Mouse (Mus musculus): ENCODE measurements around the gene Ppef2. TPM values are rescaled to one million over a fixed set of nuclear protein-coding genes. Genes with fewer than 3 reads are reported as not detected.

The Ppef2 gene
- 0.45 TPM in 1 of 2 replicates, not detected in the other for polyA plus RNA-seq (2016; fragmentation: Nextera tagmentation; extraction: Ambion mirVana)

DNA sequence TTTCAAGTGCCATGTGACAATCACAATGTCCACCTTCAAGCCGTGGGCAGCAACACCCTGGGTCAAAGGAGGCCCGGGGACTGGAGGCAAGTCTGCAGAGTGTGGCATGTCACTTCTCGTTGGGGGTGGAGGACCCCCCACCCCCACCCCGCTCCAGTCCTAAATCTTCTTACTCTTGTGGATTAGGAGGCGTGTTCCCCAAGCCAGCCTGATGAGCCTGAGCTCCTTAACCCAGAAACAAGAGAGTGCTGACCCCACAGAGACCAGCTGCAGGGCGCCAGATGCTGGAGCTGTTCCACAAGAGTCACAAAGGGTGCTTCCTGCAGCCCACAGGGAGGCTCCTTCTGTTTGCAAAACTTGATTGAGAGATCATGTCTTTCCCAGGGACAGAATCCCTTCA is at the start of gene Ppef2:
Gene Ppef2 (minus strand): TSS at position 61 of the 400 bp plus-strand sequence.
- no peaks in the 10 kb centered on the region for H3K36me3 ChIP-seq (replicated peaks)
- DNase-seq (ENCODE audit: low spot score), result peak; percentile 29
- peaks cover 50% of the 10 kb centered on the region for H3K27me3 ChIP-seq (replicated peaks; ENCODE audit: low read depth, poor library complexity, severe bottlenecking)
- H3K4me1 ChIP-seq, result peaks cover 27% of the 10 kb centered on the region
- H3K4me3 ChIP-seq, result no peak within 1 kb of the TSS
- 8% methylated on average over 6 of the region's 6 CpGs for WGBS
- H3K27ac ChIP-seq (replicated peaks), result peak within 1 kb of the TSS; percentile 24
- H3K9me3 ChIP-seq, result no peaks in the 10 kb centered on the region

DNA sequence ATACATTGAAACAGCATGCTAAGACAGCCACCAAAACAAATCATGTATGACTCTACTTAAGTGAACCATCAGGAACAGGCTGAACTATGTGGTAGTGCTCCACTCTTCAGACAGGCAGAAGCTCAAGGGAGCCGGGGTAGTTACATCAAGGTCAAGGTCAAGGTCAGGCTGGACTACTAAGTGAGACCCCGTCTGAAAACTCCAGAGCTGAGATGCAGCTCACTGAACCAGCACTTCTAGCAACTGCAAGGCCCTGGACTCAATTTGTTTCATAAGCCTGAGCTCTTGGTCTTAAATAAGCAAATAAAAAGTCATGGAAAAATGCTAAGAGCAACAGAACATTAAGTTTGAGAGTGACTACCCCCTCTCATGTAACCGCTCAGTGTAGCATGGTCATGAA is 48.2 kb upstream of the Ppef2 start:
- Histone ChIP-seq H3K27ac (replicated peaks) (no peak overlapping the region), H3K4me3 (no peak overlapping the region), H3K9me3 (no peaks in the 10 kb centered on the region), H3K36me3 (replicated peaks) (peaks cover 86% of the 10 kb centered on the region), H3K4me1 (peaks cover 12% of the 10 kb centered on the region), H3K27me3 (replicated peaks; ENCODE audit: low read depth, poor library complexity, severe bottlenecking) (no peaks in the 10 kb centered on the region)
- WGBS, result 88% methylated on average over 3 of the region's 3 CpGs
- DNase-seq (ENCODE audit: low spot score), result no peak

DNA sequence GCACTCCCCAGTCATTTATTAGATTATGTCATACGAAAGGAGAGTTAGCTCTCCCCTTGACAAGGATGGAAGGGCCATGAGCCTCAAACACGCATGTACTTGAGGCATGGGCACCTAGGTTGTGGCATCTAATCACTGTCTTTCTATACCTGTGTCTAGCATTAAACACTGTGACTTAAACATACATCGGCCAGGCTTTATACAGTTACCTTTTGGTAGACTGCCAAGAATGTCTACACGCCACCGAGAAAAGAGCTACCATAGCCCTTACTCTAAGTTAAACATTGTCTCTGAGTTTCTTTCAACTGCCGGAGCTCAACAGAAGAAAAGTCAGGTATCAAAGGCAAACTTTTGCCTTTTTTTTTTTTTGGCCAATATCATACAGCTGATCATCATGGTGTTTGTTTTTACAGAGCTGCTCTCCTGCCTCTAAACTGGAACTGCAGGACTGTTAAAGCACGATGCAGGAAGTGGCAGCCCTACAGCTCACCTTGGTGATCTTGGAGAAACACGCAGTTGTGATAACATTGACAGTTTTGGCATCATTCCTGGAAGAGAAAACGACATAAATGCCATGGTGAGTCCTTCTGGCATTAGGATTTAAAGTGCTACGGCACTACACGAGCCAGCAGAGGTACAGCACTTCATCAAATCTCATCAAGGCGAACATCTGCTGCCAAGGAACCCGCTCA is 46.2 kb upstream of the Ppef2 start:
- H3K27me3 ChIP-seq (replicated peaks; ENCODE audit: low read depth, poor library complexity, severe bottlenecking), result no peaks in the 10 kb centered on the region
- WGBS, result 92% methylated on average over 13 of the region's 13 CpGs
- H3K36me3 ChIP-seq (replicated peaks), result peaks cover 98% of the 10 kb centered on the region
- no peaks in the 10 kb centered on the region for H3K9me3 ChIP-seq
- no peak overlapping the region for H3K27ac ChIP-seq (replicated peaks)
- no peaks in the 10 kb centered on the region for H3K4me1 ChIP-seq
- no peak for DNase-seq (ENCODE audit: low spot score)
- no peak overlapping the region for H3K4me3 ChIP-seq

DNA sequence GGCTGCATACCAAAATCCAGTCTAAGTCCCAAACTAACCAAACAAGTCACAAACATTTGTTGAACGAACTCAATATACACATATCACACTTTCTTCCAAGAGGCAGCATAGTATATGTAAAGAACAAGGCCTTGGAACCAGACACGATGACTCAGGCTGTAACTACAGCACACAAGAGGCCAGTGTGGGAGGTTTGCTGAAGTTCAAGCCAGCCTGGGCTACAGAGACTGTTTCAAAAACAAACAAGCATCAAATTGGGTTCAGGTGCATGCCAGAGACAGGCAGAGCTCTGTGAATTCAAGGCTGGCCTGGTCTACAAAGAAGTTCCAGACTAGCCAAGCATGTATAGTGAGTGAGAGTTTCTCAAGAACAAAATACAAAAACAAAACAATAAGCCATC is 38.4 kb upstream of the Ppef2 start:
- H3K4me3 ChIP-seq, result no peak overlapping the region
- no peaks in the 10 kb centered on the region for H3K27me3 ChIP-seq (replicated peaks; ENCODE audit: low read depth, poor library complexity, severe bottlenecking)
- WGBS, result 90% methylated on average over 2 of the region's 2 CpGs
- H3K4me1 ChIP-seq, result no peaks in the 10 kb centered on the region
- peaks cover 98% of the 10 kb centered on the region for H3K36me3 ChIP-seq (replicated peaks)
- no peak for DNase-seq (ENCODE audit: low spot score)
- no peaks in the 10 kb centered on the region for H3K9me3 ChIP-seq
- no peak overlapping the region for H3K27ac ChIP-seq (replicated peaks)

DNA sequence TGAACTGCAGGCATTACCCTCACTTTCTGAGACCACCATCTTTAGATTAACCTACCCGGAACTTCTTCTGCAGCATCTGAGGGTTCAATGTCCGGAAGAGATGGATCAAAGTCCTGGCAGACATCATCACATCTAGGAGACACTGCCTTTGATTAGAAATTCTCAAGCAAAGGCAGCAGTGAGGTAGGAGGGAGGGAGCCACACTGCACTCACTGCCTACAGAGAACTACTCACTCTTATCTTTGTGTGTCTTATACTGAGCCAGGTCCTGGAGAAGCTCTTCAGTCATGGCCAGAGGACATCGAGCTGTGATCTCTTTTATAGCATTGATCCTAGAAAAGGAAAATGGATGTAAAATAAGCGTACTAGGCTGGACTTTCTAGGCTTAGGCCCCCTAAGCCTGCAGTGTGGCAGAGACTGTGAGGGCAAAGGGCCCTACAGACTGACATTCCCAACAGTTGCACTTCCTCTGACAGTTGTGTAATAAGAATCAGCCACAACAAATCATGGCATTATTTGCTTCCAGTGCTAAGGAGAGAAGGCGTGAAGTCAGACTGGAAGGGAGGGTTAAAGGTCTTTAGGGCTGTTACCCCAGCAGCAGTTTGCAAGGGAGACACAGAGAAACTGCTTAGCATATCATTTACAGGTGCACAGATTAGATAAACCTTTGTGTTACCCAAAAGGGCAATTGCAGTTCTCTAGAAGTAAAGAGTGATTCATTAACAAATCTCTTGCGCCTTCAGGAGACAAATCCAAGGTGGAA is 35.8 kb upstream of the Ppef2 start:
- no peak overlapping the region for H3K27ac ChIP-seq (replicated peaks)
- peaks cover 99% of the 10 kb centered on the region for H3K36me3 ChIP-seq (replicated peaks)
- H3K27me3 ChIP-seq (replicated peaks; ENCODE audit: low read depth, poor library complexity, severe bottlenecking), result no peaks in the 10 kb centered on the region
- no peak for DNase-seq (ENCODE audit: low spot score)
- H3K4me1 ChIP-seq, result no peaks in the 10 kb centered on the region
- H3K4me3 ChIP-seq, result no peak overlapping the region
- 93% methylated on average over 6 of the region's 6 CpGs for WGBS
- H3K9me3 ChIP-seq, result no peaks in the 10 kb centered on the region

DNA sequence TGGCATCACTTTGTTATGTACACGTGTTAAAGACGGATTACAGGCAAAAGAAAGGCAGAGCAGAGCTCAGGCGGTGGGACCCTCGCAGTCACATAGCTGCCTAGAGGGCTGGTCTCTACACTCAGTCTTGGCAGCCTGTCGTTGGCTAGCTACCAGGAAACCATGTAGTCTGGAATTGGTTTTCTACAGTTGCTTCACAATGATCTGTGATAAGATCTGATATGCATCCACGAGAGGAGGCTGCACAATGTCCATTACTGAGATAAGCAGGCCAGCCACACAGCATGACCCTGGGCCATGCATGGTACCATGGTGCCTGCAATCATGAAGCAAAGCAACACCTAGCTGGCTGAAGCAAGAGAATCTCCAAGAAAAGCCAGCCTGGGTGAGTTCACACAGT is 31.8 kb upstream of the Ppef2 start:
- DNase-seq (ENCODE audit: low spot score), result no peak
- 86% methylated on average over 6 of the region's 6 CpGs for WGBS
- H3K36me3 ChIP-seq (replicated peaks), result peaks cover 78% of the 10 kb centered on the region

DNA sequence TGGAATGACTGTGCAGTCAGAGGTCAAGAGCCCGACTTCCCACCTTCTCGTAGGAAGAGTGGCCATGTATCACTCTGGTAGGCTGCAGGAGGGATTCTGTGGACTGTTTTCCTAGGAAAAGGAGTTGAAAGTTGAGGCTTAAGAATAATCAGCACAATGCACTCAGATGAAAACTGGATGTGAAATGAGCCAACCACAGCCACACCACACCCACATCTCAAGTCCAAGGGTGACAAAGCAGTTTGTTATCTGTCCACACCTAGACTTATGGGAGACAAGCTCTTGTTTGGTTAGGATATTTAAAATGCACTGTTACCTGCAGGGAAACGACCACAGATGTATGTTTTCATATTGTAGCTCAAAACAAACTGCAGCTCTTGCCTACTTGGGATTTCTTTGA is 27.0 kb upstream of the Ppef2 start:
- WGBS, result 75% methylated on average over 3 of the region's 3 CpGs
- H3K27ac ChIP-seq (replicated peaks), result no peak overlapping the region

More for the DNA sequence above, 31.8 kb upstream of the Ppef2 start:
- Histone ChIP-seq H3K9me3 (no peaks in the 10 kb centered on the region), H3K4me3 (no peak overlapping the region), H3K27ac (replicated peaks) (no peak overlapping the region), H3K4me1 (no peaks in the 10 kb centered on the region), H3K27me3 (replicated peaks; ENCODE audit: low read depth, poor library complexity, severe bottlenecking) (no peaks in the 10 kb centered on the region)

DNA sequence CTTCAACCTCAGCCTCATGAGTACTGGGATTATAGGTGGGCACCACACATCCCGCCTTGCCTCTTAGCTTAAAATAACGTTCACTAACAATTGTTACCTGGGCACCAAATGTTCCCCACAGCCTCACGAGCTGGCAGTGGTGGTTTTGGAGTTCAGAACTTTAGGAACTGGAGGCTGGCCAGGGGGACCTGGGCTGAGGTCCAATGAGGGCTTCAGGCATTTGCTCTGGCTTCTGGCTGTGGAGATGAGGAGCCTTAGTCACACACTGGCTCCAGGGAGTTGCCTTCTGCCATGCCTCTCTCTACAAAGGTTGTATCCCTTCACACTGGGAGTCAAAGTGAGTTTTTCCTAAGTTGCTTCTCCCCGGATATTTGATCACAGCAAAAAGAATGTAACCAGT is 26.5 kb upstream of the Ppef2 start:
- Histone ChIP-seq H3K4me1 (peaks cover 13% of the 10 kb centered on the region), H3K36me3 (replicated peaks) (peaks cover 26% of the 10 kb centered on the region), H3K4me3 (no peak overlapping the region), H3K9me3 (no peaks in the 10 kb centered on the region), H3K27me3 (replicated peaks; ENCODE audit: low read depth, poor library complexity, severe bottlenecking) (peaks cover under 1% of the 10 kb centered on the region; the same call in 1 of the 2 replicates), H3K27ac (replicated peaks) (no peak overlapping the region)
- DNase-seq (ENCODE audit: low spot score), result no peak
- WGBS, result 84% methylated on average over 4 of the region's 4 CpGs

More for the DNA sequence above, 27.0 kb upstream of the Ppef2 start:
- no peak overlapping the region for H3K4me3 ChIP-seq
- H3K27me3 ChIP-seq (replicated peaks; ENCODE audit: low read depth, poor library complexity, severe bottlenecking), result no peaks in the 10 kb centered on the region
- H3K4me1 ChIP-seq, result peaks cover 8% of the 10 kb centered on the region
- no peaks in the 10 kb centered on the region for H3K9me3 ChIP-seq
- peaks cover 31% of the 10 kb centered on the region for H3K36me3 ChIP-seq (replicated peaks)
- no peak for DNase-seq (ENCODE audit: low spot score)

DNA sequence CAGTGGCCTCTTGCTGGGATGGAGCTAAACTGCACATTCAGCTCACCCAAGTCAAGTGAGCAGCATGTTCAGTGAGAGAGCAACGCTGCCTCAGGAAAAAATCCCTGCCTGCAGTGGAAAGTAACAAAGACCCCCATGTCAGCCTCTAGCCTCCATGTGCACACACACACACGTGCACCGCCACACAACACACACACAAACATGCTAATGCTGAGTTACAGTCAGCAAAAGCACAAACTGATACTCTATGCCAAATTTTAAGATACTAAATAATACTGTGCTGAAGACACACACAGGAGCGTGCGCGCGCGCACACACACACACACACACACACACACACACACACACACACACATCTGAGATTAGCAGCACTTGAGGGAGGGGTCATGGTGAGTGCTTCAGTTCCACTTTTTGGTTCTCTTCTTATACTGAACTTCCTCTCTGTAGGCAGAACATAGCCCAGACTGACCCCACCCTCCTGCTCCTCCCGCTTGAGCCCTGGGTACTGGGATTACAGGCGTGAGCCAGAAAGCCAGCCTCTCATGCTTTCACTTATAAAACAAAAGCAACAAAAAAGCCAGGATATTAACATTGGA is 23.0 kb upstream of the Ppef2 start:
- DNase-seq (ENCODE audit: low spot score), result no peak
- 86% methylated on average over 10 of the region's 10 CpGs for WGBS
- Histone ChIP-seq H3K4me1 (peaks cover 14% of the 10 kb centered on the region), H3K27me3 (replicated peaks; ENCODE audit: low read depth, poor library complexity, severe bottlenecking) (peaks cover 28% of the 10 kb centered on the region), H3K36me3 (replicated peaks) (no peaks in the 10 kb centered on the region), H3K4me3 (no peak overlapping the region), H3K9me3 (no peaks in the 10 kb centered on the region), H3K27ac (replicated peaks) (no peak overlapping the region)

DNA sequence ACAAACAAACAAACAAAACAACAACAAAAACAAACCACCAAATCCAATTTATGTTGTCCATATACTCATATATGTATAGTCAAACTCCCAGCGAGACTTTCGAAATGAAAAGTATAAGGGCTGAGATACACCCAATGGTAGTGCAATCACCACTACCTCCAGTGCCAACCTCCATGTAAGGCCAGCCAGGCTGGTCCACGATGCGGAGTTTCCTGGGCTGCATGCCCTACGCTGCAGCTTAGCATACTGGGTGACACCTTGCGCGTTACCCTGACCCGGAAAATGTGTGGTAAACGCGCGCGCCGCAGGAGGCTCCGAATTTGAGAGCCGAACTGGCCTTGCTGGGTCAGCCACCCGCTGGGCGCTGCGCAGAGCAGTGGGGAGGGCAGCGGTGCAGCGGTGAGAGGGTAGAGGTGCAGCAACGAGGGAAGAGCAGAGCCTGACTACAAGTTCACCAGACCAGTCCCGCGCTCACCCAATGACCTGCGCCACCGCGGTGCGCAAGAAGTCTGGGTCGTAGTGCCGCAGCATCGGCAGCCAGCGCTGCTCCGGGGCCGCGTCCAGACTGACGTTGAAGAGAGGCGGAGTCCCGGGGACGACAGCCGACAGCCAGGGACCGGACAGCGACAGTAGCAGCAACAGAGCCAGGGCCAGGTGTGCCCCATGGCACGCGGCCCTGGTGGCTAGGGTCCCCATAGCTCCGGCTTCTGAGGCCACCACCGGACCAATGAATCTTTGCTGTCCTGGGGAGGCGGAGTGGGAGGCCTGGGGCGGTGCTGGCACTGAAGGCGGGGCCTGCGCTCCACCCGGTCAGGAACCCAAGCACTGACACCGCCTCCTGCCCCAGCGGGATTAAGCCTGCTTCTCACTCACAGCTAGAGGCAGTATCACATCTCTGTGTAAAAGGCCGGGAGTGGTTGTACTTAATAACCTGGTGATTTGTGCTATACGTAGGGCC is 21.6 kb upstream of the Ppef2 start, which contains the start of gene Naaa:
Gene Naaa (minus strand): TSS at position 734 of the 958 bp plus-strand sequence.
- peak; percentile 83 for DNase-seq (ENCODE audit: low spot score)
- WGBS, result 3% methylated on average over 54 of the region's 54 CpGs
- no peaks in the 10 kb centered on the region for H3K9me3 ChIP-seq
- H3K27ac ChIP-seq (replicated peaks), result peak within 1 kb of the TSS; percentile 65
- H3K4me3 ChIP-seq, result peak within 1 kb of the TSS; percentile 79
- peaks cover 28% of the 10 kb centered on the region for H3K27me3 ChIP-seq (replicated peaks; ENCODE audit: low read depth, poor library complexity, severe bottlenecking)
- peaks cover 14% of the 10 kb centered on the region for H3K4me1 ChIP-seq
- H3K36me3 ChIP-seq (replicated peaks), result no peaks in the 10 kb centered on the region

DNA sequence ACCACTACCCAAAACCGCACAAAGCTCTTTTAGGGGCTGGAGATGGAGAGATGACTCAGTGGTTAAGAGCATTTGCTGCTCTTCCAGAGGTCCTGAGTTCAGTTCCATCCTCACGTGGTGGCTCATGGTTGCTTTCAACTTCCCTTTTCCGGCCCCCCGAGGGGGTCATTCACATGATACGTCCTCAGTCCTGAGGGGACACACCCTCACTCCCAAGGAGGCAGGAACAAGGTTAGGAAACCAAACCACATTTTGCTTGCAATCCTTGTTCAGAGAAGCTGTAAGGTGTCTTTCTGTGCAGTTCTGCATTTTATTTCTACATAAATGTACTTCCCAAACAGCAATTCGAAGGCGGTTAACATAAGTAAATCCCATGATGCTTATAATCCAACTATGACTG is 14.4 kb upstream of the Ppef2 start:
- H3K4me3 ChIP-seq, result no peak overlapping the region
- H3K36me3 ChIP-seq (replicated peaks), result no peaks in the 10 kb centered on the region
- WGBS, result 84% methylated on average over 7 of the region's 7 CpGs
- no peaks in the 10 kb centered on the region for H3K4me1 ChIP-seq
- H3K27ac ChIP-seq (replicated peaks), result no peak overlapping the region
- no peak for DNase-seq (ENCODE audit: low spot score)
- H3K27me3 ChIP-seq (replicated peaks; ENCODE audit: low read depth, poor library complexity, severe bottlenecking), result 0 out of 2 replicates have a peak, but pooled peaks cover 9% of the 10 kb centered on the region
- no peaks in the 10 kb centered on the region for H3K9me3 ChIP-seq
